9 mouse cellular contexts compared by ENCODE assay signal in the genomic region with DNA sequence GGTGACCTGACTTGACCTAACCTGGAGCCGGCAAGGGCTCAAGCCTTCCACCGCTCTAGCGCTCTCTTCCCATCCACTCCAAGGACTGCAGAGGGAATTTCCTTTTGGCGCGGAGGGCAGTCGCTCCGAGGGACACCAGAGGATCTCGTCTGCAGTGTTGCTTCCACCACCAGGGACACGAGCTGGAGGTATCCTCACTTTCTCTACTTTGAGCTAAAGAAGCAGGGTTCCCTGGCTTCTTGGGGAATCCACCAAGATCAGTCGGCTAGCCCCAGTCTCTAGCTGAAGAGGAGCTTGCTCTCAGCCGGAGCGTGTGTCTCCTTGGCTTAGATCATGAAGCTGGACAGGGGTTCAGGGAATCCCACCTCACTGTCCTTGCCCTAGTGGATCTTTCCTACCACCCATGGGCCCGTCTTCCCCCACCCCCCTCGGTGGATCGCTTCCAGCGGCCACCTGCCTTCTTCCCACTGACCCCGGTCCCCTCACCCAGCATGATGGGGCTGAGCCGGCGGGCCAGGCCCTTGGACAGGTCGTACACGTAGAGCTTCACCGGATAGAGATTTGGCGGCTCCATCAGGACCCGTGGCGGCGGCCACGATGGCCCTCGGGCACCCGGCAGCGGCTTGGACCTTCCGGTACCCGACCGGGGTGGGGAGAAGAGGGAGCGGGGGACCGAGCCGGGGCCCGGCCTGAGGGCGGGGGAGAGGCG. TPM values are rescaled to one million over a fixed set of nuclear protein-coding genes. Genes with fewer than 3 reads are reported as not detected.
DNase-seq lines count a peak whose midpoint lies in the region; ATAC-seq and TF ChIP-seq lines count a peak whose summit lies in the region.
"Had no signal": no experiment of that assay in that cellular context is flagged by ENCODE, and none has a peak within 500 bp of the region (broad histone marks: within the 10 kb centered on the region; RNA-seq: fewer than 3 reads in every experiment).

No protein-coding gene starts in this region.

- H3K27ac ChIP-seq in cortical plate, adult 2 months (ENCODE audit: insufficient read depth, low read length) = no peak overlapping the region
- peak overlapping the region; percentile 78 for H3K27ac ChIP-seq in heart, embryonic 11.5 days (ENCODE audit: low read depth, low read length)
- peak overlapping the region; percentile 24 for H3K27ac ChIP-seq in kidney, embryonic 16.5 days (ENCODE audit: low read length)
- peak overlapping the region; percentile 86 for H3K27ac ChIP-seq in liver, postnatal 0 days (ENCODE audit: low read depth)
- H3K27ac ChIP-seq in neural tube, embryonic 13.5 days (replicated peaks) = peak overlapping the region; percentile 70

- no peak for TF ChIP-seq POLR2A in cortical plate, adult 2 months (IDR thresholded peaks at IDR 0.05; ENCODE audit: extremely low read depth, insufficient read depth, low read length)

- peaks cover 1% of the 10 kb centered on the region; the same call in 1 of the 2 replicates for H3K4me1 ChIP-seq in cortical plate, adult 2 months (ENCODE audit: control insufficient read depth, insufficient read depth, low read length)
- peaks cover 8% of the 10 kb centered on the region for H3K4me1 ChIP-seq in heart, embryonic 11.5 days (ENCODE audit: control insufficient read depth, insufficient read depth, low read length)
- peaks cover 20% of the 10 kb centered on the region for H3K4me1 ChIP-seq in kidney, embryonic 16.5 days (ENCODE audit: insufficient read depth, low read length)
- H3K4me1 ChIP-seq in liver, postnatal 0 days (ENCODE audit: insufficient read depth) = peaks cover 26% of the 10 kb centered on the region
- H3K4me1 ChIP-seq in neural tube, embryonic 13.5 days (replicated peaks) = peaks cover 36% of the 10 kb centered on the region

- peak; percentile 51 for DNase-seq in A20 (ENCODE audit: low read depth, low spot score)
- no peak for DNase-seq in Patski (ENCODE audit: low read depth, low spot score)
- DNase-seq in liver, postnatal 0 days = no peak
- DNase-seq in urinary bladder, postnatal 36 days (ENCODE audit: low spot score in 2 of 2) = peak; percentile 7 to 18

- peak overlapping the region; percentile 61 for H3K4me3 ChIP-seq in cortical plate, adult 2 months (ENCODE audit: insufficient read depth, low read length)
- peak overlapping the region; percentile 93 for H3K4me3 ChIP-seq in heart, embryonic 11.5 days (ENCODE audit: low read depth, low read length)
- peak overlapping the region; percentile 65 for H3K4me3 ChIP-seq in kidney, embryonic 16.5 days (ENCODE audit: low read length)
- peak overlapping the region; percentile 93 for H3K4me3 ChIP-seq in liver, postnatal 0 days (ENCODE audit: low read depth, low read length)
- peak overlapping the region; percentile 61 for H3K4me3 ChIP-seq in neural tube, embryonic 13.5 days

- WGBS in heart, embryonic 11.5 days (ENCODE audit: insufficient replicate concordance) = under 1% methylated on average over 39 of the region's 39 CpGs
- WGBS in kidney, embryonic 16.5 days = 0% methylated on average over 39 of the region's 39 CpGs
- 1% methylated on average over 36 of the region's 39 CpGs for WGBS in liver, postnatal 0 days (ENCODE audit: insufficient replicate concordance)
- under 1% methylated on average over 37 of the region's 39 CpGs for WGBS in neural tube, embryonic 13.5 days

- in situ Hi-C loops in Patski (cut with MboI; ENCODE audit: low pct_unique_long_range_greater_than_20kb) = no loop called here

- POLR2A ChIA-PET in Patski (lab: Charles Lee) = interaction anchor here (0.6 to 1.1 kb wide), 3 partner anchors 19 to 82 kb away, joined by 3 to 4 read pairs (median 3); no protein-coding TSS in a partner anchor

- peak overlapping the region; percentile 88 for H3K9ac ChIP-seq in heart, embryonic 11.5 days (ENCODE audit: low read depth, low read length)
- peak overlapping the region; percentile 75 for H3K9ac ChIP-seq in kidney, embryonic 16.5 days (replicated peaks; ENCODE audit: low read length)
- H3K9ac ChIP-seq in liver, postnatal 0 days (replicated peaks) = peak overlapping the region; percentile 89
- H3K9ac ChIP-seq in neural tube, embryonic 13.5 days = peak overlapping the region; percentile 82

- no peak for TF ChIP-seq EP300 in liver, postnatal 0 days (IDR thresholded peaks at IDR 0.05; ENCODE audit: low read depth)

- H3K9me3 ChIP-seq in heart, embryonic 11.5 days (replicated peaks; ENCODE audit: control insufficient read depth, low read length) = no peaks in the 10 kb centered on the region
- no peaks in the 10 kb centered on the region for H3K9me3 ChIP-seq in kidney, embryonic 16.5 days (ENCODE audit: low read length)
- H3K9me3 ChIP-seq in liver, postnatal 0 days (ENCODE audit: low read length) = no peaks in the 10 kb centered on the region
- no peaks in the 10 kb centered on the region for H3K9me3 ChIP-seq in neural tube, embryonic 13.5 days

- peak; percentile 52 for ATAC-seq in Patski
- ATAC-seq in heart, embryonic 11.5 days (replicated peaks; ENCODE audit: insufficient number of reproducible peaks, low FRiP score, low TSS enrichment) = peak; percentile 66
- peak; percentile 9 for ATAC-seq in kidney, embryonic 16.5 days (ENCODE audit: low FRiP score, low TSS enrichment)
- no peak; the same call in 1 of the 2 replicates for ATAC-seq in liver, postnatal 0 days
- peak; percentile 73; the same call in 1 of the 2 replicates for ATAC-seq in neural tube, embryonic 13.5 days (ENCODE audit: low read depth)

- peak overlapping the region; percentile 95 for H3K4me2 ChIP-seq in heart, embryonic 11.5 days
- H3K4me2 ChIP-seq in kidney, embryonic 16.5 days (replicated peaks; ENCODE audit: low read depth, low read length) = peak overlapping the region; percentile 93
- peak overlapping the region; percentile 94 for H3K4me2 ChIP-seq in liver, postnatal 0 days (ENCODE audit: low read depth, low read length)
- peak overlapping the region; percentile 92 for H3K4me2 ChIP-seq in neural tube, embryonic 13.5 days

- no peak for TF ChIP-seq CTCF in Patski (IDR thresholded peaks at IDR 0.05)
- TF ChIP-seq CTCF in cortical plate, adult 2 months (IDR thresholded peaks at IDR 0.05; ENCODE audit: extremely low read depth, insufficient read depth, low read length) = no peak
- peak; percentile 9; the same call in 1 of the 2 replicates for TF ChIP-seq CTCF in liver, postnatal 0 days (IDR thresholded peaks at IDR 0.05; ENCODE audit: low read depth)

- CTCF ChIA-PET in Patski (lab: Charles Lee) = interaction anchor here (1.0 to 2.2 kb wide), 3 partner anchors 20 to 77 kb away, joined by 3 to 12 read pairs (median 5); partner anchors contain the start of gene Pmm1

- peaks cover 4% of the 10 kb centered on the region for H3K36me3 ChIP-seq in heart, embryonic 11.5 days (ENCODE audit: control insufficient read depth, insufficient read depth, low read length)
- peaks cover 8% of the 10 kb centered on the region; the same call in 1 of the 2 replicates for H3K36me3 ChIP-seq in kidney, embryonic 16.5 days (ENCODE audit: insufficient read depth, low read length)
- H3K36me3 ChIP-seq in liver, postnatal 0 days (replicated peaks; ENCODE audit: insufficient read depth, low read length) = peaks cover 10% of the 10 kb centered on the region
- H3K36me3 ChIP-seq in neural tube, embryonic 13.5 days = peaks cover 13% of the 10 kb centered on the region

- H3K27me3 ChIP-seq in Patski = no peaks in the 10 kb centered on the region
- no peaks in the 10 kb centered on the region for H3K27me3 ChIP-seq in heart, embryonic 11.5 days (ENCODE audit: control insufficient read depth, insufficient read depth, low read length)
- no peaks in the 10 kb centered on the region for H3K27me3 ChIP-seq in kidney, embryonic 16.5 days (ENCODE audit: insufficient read depth, low read length)
- H3K27me3 ChIP-seq in liver, postnatal 0 days (ENCODE audit: insufficient read depth, low read length) = no peaks in the 10 kb centered on the region
- no peaks in the 10 kb centered on the region for H3K27me3 ChIP-seq in neural tube, embryonic 13.5 days

RNA-seq across cellular contexts. Expression of gene Desi1, which starts 18.1 kb away (rescaled TPM):
- 57.0 TPM for polyA plus RNA-seq in Patski (2021)
- polyA plus RNA-seq in cortical plate, adult 2 months (2012; rRNA removed) = 126 and 134 TPM in 2 replicates
- 23.8 TPM in 2 replicates for polyA plus RNA-seq in heart, embryonic 11.5 days (2014; fragmentation: Nextera tagmentation; extraction: Ambion mirVana)
- 28.4 and 28.9 TPM in 2 replicates for polyA plus RNA-seq in kidney, embryonic 16.5 days (2015; fragmentation: Nextera tagmentation; extraction: Ambion mirVana)
- polyA plus RNA-seq in liver, postnatal 0 days (2015; fragmentation: Nextera tagmentation; extraction: Ambion mirVana) = 14.6 and 15.0 TPM in 2 replicates
- polyA plus RNA-seq in neural tube, embryonic 13.5 days (2015; fragmentation: Nextera tagmentation; extraction: Ambion mirVana) = 43.4 and 46.2 TPM in 2 replicates

RNA-seq across cellular contexts. Expression of gene Xrcc6, which starts 27.9 kb away (rescaled TPM):
- 48.0 TPM for polyA plus RNA-seq in Patski (2021)
- polyA plus RNA-seq in cortical plate, adult 2 months (2012; rRNA removed) = 23.5 and 27.4 TPM in 2 replicates
- polyA plus RNA-seq in heart, embryonic 11.5 days (2014; fragmentation: Nextera tagmentation; extraction: Ambion mirVana) = 80.9 and 81.0 TPM in 2 replicates
- 89.2 and 89.4 TPM in 2 replicates for polyA plus RNA-seq in kidney, embryonic 16.5 days (2015; fragmentation: Nextera tagmentation; extraction: Ambion mirVana)
- 25.7 and 27.8 TPM in 2 replicates for polyA plus RNA-seq in liver, postnatal 0 days (2015; fragmentation: Nextera tagmentation; extraction: Ambion mirVana)
- polyA plus RNA-seq in neural tube, embryonic 13.5 days (2015; fragmentation: Nextera tagmentation; extraction: Ambion mirVana) = 45.0 and 46.7 TPM in 2 replicates

RNA-seq across cellular contexts. Expression of gene Snu13, which starts 31.9 kb away (rescaled TPM):
- polyA plus RNA-seq in Patski (2021) = 120 TPM
- 133 and 137 TPM in 2 replicates for polyA plus RNA-seq in cortical plate, adult 2 months (2012; rRNA removed)
- polyA plus RNA-seq in heart, embryonic 11.5 days (2014; fragmentation: Nextera tagmentation; extraction: Ambion mirVana) = 193 and 203 TPM in 2 replicates
- polyA plus RNA-seq in kidney, embryonic 16.5 days (2015; fragmentation: Nextera tagmentation; extraction: Ambion mirVana) = 283 and 300 TPM in 2 replicates
- 84.6 and 92.1 TPM in 2 replicates for polyA plus RNA-seq in liver, postnatal 0 days (2015; fragmentation: Nextera tagmentation; extraction: Ambion mirVana)
- polyA plus RNA-seq in neural tube, embryonic 13.5 days (2015; fragmentation: Nextera tagmentation; extraction: Ambion mirVana) = 230 and 245 TPM in 2 replicates

RNA-seq across cellular contexts. Expression of gene 1700029P11Rik, which starts 35.2 kb away (rescaled TPM):
- not detected for polyA plus RNA-seq in Patski (2021)
- not detected in 2 replicates for polyA plus RNA-seq in cortical plate, adult 2 months (2012; rRNA removed)
- polyA plus RNA-seq in heart, embryonic 11.5 days (2014; fragmentation: Nextera tagmentation; extraction: Ambion mirVana) = not detected in 2 replicates
- not detected in 2 replicates for polyA plus RNA-seq in kidney, embryonic 16.5 days (2015; fragmentation: Nextera tagmentation; extraction: Ambion mirVana)
- not detected in 2 replicates for polyA plus RNA-seq in liver, postnatal 0 days (2015; fragmentation: Nextera tagmentation; extraction: Ambion mirVana)
- not detected in 2 replicates for polyA plus RNA-seq in neural tube, embryonic 13.5 days (2015; fragmentation: Nextera tagmentation; extraction: Ambion mirVana)
- polyA plus RNA-seq: frontal cortex, adult 2 months had no signal

RNA-seq across cellular contexts. Expression of gene 4930407I10Rik, which starts 43.4 kb away (rescaled TPM):
- not detected for polyA plus RNA-seq in Patski (2021)
- not detected in 2 replicates for polyA plus RNA-seq in cortical plate, adult 2 months (2012; rRNA removed)
- polyA plus RNA-seq in heart, embryonic 11.5 days (2014; fragmentation: Nextera tagmentation; extraction: Ambion mirVana) = not detected in 2 replicates
- not detected in 2 replicates for polyA plus RNA-seq in kidney, embryonic 16.5 days (2015; fragmentation: Nextera tagmentation; extraction: Ambion mirVana)
- not detected in 2 replicates for polyA plus RNA-seq in liver, postnatal 0 days (2015; fragmentation: Nextera tagmentation; extraction: Ambion mirVana)
- polyA plus RNA-seq in neural tube, embryonic 13.5 days (2015; fragmentation: Nextera tagmentation; extraction: Ambion mirVana) = not detected in 2 replicates
- polyA plus RNA-seq: frontal cortex, adult 2 months had no signal

Comparison
In these comparisons a context has a peak if more than half of its experiments do, and no peak if none do; other contexts are left out.
1. DNase-seq: peak in A20 (single experiment) and urinary bladder, postnatal 36 days (2 of 2); none in Patski (single experiment) and liver, postnatal 0 days (single experiment).
2. Peak in every context shown above with its lines, with median percentiles within 50 percentile points of each other: H3K4me3 ChIP-seq, H3K4me2 ChIP-seq and H3K9ac ChIP-seq.